Comparison of ENCODE assay signal across 15 mouse cellular contexts in genomic region chr5:15509911-15510310, GRCm38 (mm10). TPM values are rescaled to one million over a fixed set of nuclear protein-coding genes. Genes with fewer than 3 reads are reported as not detected.
"Had no signal": no experiment of that assay in that cellular context is flagged by ENCODE, and none has a peak within 500 bp of the region (broad histone marks: within the 10 kb centered on the region; RNA-seq: fewer than 3 reads in every experiment).

No protein-coding gene starts in this region.

RNA-seq across cellular contexts. Expression of gene Gm21190, which starts 19.1 kb away (rescaled TPM):
- total RNA-seq: megakaryocyte, adult 5-6 weeks; megakaryocyte-erythroid progenitor cell, adult 5-6 weeks had no signal
- polyA plus RNA-seq: liver, postnatal 0 days; lung, adult 2 months; lung, embryonic 16.5 days; midbrain, embryonic 10.5 days; midbrain, embryonic 13.5 days; midbrain, embryonic 16.5 days; myocyte; neural tube, embryonic 11.5 days; neural tube, embryonic 13.5 days; neural tube, embryonic 15.5 days; small intestine, adult 2 months; stomach, embryonic 14.5 days; stomach, embryonic 16.5 days had no signal

RNA-seq across cellular contexts. Expression of gene Gm21149, which starts 33.6 kb away (rescaled TPM):
- total RNA-seq: megakaryocyte, adult 5-6 weeks; megakaryocyte-erythroid progenitor cell, adult 5-6 weeks had no signal
- polyA plus RNA-seq: liver, postnatal 0 days; lung, embryonic 16.5 days; midbrain, embryonic 10.5 days; midbrain, embryonic 13.5 days; midbrain, embryonic 16.5 days; myocyte; neural tube, embryonic 11.5 days; neural tube, embryonic 13.5 days; neural tube, embryonic 15.5 days; small intestine, adult 2 months; stomach, embryonic 14.5 days; stomach, embryonic 16.5 days had no signal
